Mouse (Mus musculus): Measurements from ENCODE around the gene Scaf1. TPM values are rescaled to one million over a fixed set of nuclear protein-coding genes. Genes with fewer than 3 reads are reported as not detected.

Scaf1 gene
- polyA plus RNA-seq, 1 experiment from 2014 or later, result 47.2 TPM

DNA sequence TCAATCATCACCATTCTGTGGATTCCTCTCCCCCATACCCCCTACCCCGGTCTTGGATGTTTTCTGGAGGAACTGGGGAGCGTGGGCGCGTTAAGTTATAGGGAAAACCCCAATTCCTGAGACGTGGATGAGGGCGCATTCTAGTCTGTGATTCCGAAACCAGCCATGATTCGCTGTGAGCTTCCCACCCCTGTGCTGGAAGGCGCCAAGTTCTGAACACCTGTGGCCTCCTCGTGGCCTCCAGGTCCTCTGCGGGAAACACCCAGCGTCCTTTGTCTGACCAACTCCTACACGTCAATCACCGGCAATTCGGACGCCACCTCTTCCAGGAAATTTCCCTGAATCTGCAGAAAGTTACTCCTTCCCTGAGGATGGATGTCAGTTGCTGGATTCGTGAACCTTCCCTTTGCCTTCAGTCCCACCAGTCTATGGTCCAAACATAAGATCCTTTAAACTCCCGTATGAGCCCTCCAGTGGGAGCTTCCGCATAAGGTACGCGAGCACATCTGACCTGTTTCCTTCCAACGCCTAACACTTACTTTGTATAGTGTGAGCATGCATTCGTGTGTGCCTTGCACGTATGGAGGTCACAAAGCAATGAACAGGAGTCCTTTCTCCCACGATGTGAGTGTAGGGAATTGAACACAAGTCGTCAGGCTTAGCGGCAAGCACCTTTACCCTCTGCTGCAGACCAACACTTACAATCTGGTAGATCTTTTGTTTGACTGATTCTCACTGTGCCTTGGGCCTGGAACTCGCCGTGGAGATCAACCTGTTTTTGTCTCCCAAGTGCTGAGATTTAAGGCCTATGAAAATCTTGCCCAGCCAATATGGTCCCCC lies 29.1 kb downstream of the Scaf1 start:
- Histone ChIP-seq H3K4me1 (replicated peaks) (peaks cover 44% of the 10 kb centered on the region), H3K4me3 (peak overlapping the region; percentile 57), H3K36me3 (peaks cover 17% of the 10 kb centered on the region), H3K27me3 (no peaks in the 10 kb centered on the region), H3K4me2 (peak overlapping the region; percentile 70), H3K9me3 (no peaks in the 10 kb centered on the region), H3K27ac (replicated peaks) (peak overlapping the region; percentile 90), H3K9ac (peak overlapping the region; percentile 83)
- peak; percentile 29 for ATAC-seq (ENCODE audit: low read depth)
- under 1% methylated on average over 29 of the region's 29 CpGs for WGBS

DNA sequence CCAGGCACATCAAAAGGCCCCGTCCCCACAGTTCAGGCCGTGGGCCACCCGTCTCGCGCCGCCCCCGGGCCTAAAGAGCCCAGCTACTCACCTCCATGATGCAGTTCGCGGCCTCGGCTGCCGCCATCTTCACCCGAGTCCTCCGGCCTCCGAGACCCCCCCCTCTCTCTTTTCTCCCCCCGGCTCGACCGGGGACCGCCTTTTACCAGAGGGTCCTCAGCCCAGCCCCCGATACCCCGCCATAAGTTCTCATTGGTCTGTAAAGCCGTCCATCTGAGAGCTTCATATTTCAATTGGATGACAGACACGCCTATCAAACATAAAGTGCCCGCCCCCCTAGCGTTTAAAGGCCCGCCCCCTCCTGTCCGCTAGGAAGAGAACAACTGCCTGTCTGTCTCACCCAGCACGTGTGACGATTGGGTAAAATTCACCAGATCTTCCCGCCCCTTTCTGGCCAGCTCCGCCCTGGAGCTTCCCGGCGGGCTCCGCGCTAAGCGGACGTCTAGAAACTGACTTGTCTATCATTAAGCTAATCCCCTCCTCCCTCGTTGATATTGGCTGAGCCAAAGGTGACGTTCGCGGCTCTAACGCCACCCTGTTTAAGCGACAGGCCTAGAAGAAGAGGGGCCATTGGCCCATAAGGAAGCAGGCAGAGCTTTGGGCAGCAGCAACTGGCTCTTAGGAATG lies 29.8 kb downstream of the Scaf1 start, which contains the start of gene Prmt1:
Gene Prmt1 (minus strand): TSS at position 377 of the 687 bp plus-strand sequence.
- H3K36me3 ChIP-seq, result peaks cover 21% of the 10 kb centered on the region
- H3K9me3 ChIP-seq, result no peaks in the 10 kb centered on the region
- H3K9ac ChIP-seq, result peak within 1 kb of the TSS; percentile 98
- peak; percentile 97 for ATAC-seq (ENCODE audit: low read depth)
- H3K27ac ChIP-seq (replicated peaks), result peak within 1 kb of the TSS; percentile 96
- H3K4me3 ChIP-seq, result peak within 1 kb of the TSS; percentile 95
- WGBS, result under 1% methylated on average over 42 of the region's 42 CpGs
- peaks cover 44% of the 10 kb centered on the region for H3K4me1 ChIP-seq (replicated peaks)
- H3K4me2 ChIP-seq, result peak within 1 kb of the TSS; percentile 70
- no peaks in the 10 kb centered on the region for H3K27me3 ChIP-seq

DNA sequence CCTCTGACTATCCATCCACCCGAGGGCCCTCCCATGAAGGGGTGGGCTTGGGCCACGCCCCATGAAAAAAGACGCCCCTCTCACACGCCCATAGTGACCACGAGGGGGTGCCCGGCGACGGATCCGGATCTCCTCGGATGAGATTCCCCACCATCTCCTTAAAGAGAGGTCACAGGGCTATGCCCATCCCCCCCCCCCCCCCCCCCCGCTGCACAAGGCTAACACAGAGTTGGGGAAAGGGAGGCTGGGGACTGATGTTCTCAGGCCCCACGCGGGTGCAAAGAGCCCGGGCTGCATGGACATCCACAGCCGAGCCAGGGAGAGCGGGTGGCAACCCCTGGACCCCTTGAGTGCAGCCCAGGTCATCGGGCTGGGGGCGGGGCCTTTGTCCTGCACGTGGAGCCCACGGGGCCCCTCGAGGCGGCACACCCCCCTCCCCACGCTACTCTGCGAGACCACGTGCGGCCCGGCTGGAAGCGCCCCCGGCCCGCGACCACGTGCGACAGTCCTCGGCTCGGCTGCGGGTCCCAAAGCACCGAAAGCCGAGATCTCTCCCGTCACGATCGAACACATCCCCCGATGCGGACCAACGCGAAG lies 30.5 kb downstream of the Scaf1 start:
- no peaks in the 10 kb centered on the region for H3K27me3 ChIP-seq
- peak overlapping the region; percentile 95 for H3K4me3 ChIP-seq
- peak overlapping the region; percentile 96 for H3K27ac ChIP-seq (replicated peaks)
- H3K4me2 ChIP-seq, result peak overlapping the region; percentile 70
- ATAC-seq (ENCODE audit: low read depth), result peak; percentile 7
- H3K9ac ChIP-seq, result peak overlapping the region; percentile 98
- H3K4me1 ChIP-seq (replicated peaks), result peaks cover 44% of the 10 kb centered on the region
- 2% methylated on average over 44 of the region's 45 CpGs for WGBS
- H3K9me3 ChIP-seq, result no peaks in the 10 kb centered on the region
- H3K36me3 ChIP-seq, result peaks cover 26% of the 10 kb centered on the region

DNA sequence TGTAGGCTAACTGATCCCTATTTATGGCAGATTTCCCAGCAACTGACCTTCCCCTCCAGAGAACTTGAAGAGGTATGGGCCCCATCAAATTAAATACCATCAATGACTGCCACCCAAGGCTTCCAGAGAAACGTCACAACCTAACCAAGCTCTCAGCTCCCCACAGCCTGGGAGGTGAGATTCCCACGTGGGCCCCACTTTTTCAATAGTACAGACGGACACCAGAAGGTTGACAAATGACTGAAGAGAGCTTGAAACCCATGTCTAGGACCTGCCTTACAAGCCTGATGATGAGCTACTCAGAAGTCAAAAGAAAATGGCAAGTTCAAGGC lies 31.4 kb downstream of the Scaf1 start:
- WGBS, result 44% methylated on average over 3 of the region's 3 CpGs
- no peak for ATAC-seq (ENCODE audit: low read depth)
- Histone ChIP-seq H3K4me3 (peak overlapping the region; percentile 95), H3K36me3 (peaks cover 35% of the 10 kb centered on the region), H3K4me2 (peak overlapping the region; percentile 70), H3K4me1 (replicated peaks) (peaks cover 44% of the 10 kb centered on the region), H3K27ac (replicated peaks) (peak overlapping the region; percentile 96; the same call in 1 of the 2 replicates), H3K27me3 (no peaks in the 10 kb centered on the region), H3K9me3 (no peaks in the 10 kb centered on the region), H3K9ac (peak overlapping the region; percentile 55)

DNA sequence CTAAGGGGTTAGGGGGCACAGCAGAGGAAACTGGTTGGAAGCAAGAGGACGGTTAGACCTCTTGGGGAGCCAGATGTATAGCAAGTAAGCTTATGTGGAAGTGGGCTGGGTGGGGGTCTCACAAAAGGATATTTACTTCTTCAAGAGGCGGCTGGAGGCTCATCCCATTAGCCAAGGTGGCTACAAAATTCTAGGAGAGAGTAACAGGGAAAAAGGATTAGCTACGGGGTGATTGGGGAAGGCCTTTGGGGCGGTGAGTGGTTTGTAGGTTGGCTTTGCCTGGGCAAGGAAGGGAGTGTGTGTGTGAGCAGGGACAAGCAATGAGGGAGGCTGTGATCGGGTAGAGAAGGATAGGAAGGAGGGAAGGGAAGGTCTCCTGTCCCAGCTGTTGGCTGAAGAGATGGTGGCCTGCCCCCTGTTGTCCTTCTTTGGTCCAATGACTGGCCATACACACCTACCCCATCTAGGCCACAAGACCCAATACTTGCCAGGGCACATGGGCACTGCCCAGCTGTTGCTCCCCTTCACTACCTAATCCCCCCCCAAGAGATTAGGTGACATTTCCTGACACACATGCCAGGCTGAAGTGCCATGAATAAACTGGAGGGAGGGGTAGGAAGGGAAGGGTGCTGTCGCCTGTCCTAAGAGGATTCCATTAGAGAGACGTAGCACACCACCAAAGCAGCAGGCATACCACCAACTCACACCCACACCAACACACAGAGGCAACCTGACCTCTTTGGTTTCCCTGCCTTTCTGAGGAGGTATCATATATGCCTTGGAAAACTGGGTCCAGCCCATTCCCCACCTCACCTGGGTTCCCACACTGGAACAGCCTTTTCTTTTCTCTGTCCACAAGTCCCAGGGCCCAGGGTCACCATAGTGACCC lies 32.0 kb downstream of the Scaf1 start:
- H3K36me3 ChIP-seq, result peaks cover 41% of the 10 kb centered on the region
- peak overlapping the region; percentile 70 for H3K4me2 ChIP-seq
- H3K9ac ChIP-seq, result peak overlapping the region; percentile 55
- no peaks in the 10 kb centered on the region for H3K9me3 ChIP-seq
- no peaks in the 10 kb centered on the region for H3K27me3 ChIP-seq
- 80% methylated on average over 7 of the region's 7 CpGs for WGBS
- ATAC-seq (ENCODE audit: low read depth), result no peak
- H3K4me1 ChIP-seq (replicated peaks), result peaks cover 41% of the 10 kb centered on the region
- peak overlapping the region; percentile 95 for H3K4me3 ChIP-seq
- peak overlapping the region; percentile 96 for H3K27ac ChIP-seq (replicated peaks)

DNA sequence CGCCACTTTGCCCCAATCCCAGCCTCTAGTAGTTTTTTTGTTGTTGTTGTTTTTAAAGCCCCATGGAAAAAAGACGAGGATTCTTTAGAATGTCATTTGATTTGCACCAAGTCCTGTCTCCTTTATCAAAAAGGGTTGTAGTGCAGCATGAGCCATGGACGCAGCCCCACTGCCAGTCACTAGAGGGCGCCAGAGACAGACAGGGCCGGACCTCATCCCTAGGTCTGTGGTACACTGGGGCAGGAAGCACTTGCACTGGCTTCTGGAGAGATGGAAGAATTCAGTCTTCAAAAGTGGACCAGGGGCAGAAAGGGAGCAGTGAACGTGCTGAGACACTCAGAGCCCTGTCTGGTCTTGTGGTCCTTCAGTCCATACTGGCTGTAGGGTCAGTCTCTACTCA lies 33.1 kb downstream of the Scaf1 start:
- H3K4me2 ChIP-seq, result no peak overlapping the region
- H3K4me1 ChIP-seq (replicated peaks), result peaks cover 31% of the 10 kb centered on the region
- H3K27ac ChIP-seq (replicated peaks), result no peak overlapping the region
- no peaks in the 10 kb centered on the region for H3K27me3 ChIP-seq
- peaks cover 52% of the 10 kb centered on the region for H3K36me3 ChIP-seq
- 35% methylated on average over 6 of the region's 6 CpGs for WGBS
- no peaks in the 10 kb centered on the region for H3K9me3 ChIP-seq
- 0 out of 2 replicates have a peak overlapping the region, but pooled peaks have one; percentile 95 for H3K4me3 ChIP-seq
- no peak for ATAC-seq (ENCODE audit: low read depth)
- no peak overlapping the region for H3K9ac ChIP-seq

DNA sequence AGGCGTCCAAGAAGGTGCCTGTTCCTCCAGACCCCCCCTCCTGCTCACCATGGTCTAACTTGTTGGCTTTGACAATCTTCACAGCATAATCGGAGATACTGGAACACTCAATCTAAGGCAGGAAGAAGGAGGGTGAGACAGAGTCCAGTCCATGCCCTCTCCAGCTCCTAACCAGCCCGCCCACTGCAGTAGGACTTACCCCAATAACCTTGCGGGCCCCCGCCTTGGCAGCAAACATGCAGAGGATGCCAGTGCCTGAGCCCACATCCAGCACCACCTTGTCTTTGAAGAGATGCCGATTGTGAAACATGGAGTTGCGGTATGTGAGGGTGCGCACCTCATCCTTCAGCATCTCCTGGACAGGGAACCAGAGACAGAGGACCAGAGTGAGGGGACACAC lies 34.6 kb downstream of the Scaf1 start:
- WGBS, result 95% methylated on average over 8 of the region's 8 CpGs

DNA sequence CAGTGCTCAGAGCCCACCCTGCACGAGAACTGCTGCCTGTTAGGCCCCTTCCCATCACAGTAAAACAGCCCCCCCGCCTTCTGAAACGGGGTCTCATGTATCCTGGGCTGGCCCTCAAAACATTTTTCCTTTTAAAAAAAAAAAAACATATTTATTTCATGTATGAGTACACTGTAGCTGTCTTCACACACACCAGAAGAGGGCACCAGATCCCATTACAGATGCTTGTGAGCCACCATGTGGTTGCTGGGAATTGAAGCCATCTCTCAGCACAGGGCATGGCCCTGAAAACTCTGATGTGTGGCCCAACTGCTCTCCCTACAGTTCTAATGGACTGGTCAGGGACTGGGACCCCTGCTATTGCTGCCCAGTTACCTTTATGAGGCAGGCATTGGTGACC lies 37.9 kb downstream of the Scaf1 start:
- 93% methylated on average over 3 of the region's 3 CpGs for WGBS
- Histone ChIP-seq H3K4me1 (replicated peaks) (peaks cover 18% of the 10 kb centered on the region), H3K4me3 (no peak overlapping the region), H3K4me2 (no peak overlapping the region), H3K27me3 (no peaks in the 10 kb centered on the region), H3K27ac (replicated peaks) (no peak overlapping the region), H3K9me3 (no peaks in the 10 kb centered on the region), H3K36me3 (peaks cover 70% of the 10 kb centered on the region), H3K9ac (no peak overlapping the region)
- ATAC-seq (ENCODE audit: low read depth), result no peak

More for the DNA sequence above, 34.6 kb downstream of the Scaf1 start:
- Histone ChIP-seq H3K27me3 (no peaks in the 10 kb centered on the region), H3K9me3 (no peaks in the 10 kb centered on the region), H3K4me2 (no peak overlapping the region), H3K27ac (replicated peaks) (no peak overlapping the region), H3K9ac (no peak overlapping the region), H3K36me3 (peaks cover 68% of the 10 kb centered on the region), H3K4me1 (replicated peaks) (peaks cover 25% of the 10 kb centered on the region), H3K4me3 (no peak overlapping the region)
- no peak for ATAC-seq (ENCODE audit: low read depth)

DNA sequence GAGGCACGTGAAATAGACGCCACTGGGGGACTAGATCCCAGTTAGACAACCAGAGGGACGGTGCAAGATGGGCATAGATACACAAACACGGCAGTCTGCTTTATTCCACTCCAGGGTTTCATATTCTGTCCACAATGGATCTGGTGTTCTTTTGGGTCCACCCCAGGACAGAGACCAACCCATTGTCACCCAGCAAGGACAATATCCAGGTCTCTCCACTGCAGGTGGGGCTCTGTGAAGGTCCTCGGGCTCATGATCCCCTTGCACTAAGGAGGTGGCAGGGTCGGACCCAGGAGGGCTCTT lies 41.1 kb downstream of the Scaf1 start:
- WGBS, result 18% methylated on average over 6 of the region's 6 CpGs
- peak overlapping the region; percentile 94 for H3K4me2 ChIP-seq
- ATAC-seq (ENCODE audit: low read depth), result no peak
- no peaks in the 10 kb centered on the region for H3K27me3 ChIP-seq
- H3K9ac ChIP-seq, result peak overlapping the region; percentile 83
- peaks cover 47% of the 10 kb centered on the region for H3K4me1 ChIP-seq (replicated peaks)
- H3K27ac ChIP-seq (replicated peaks), result peak overlapping the region; percentile 97
- peaks cover 43% of the 10 kb centered on the region for H3K36me3 ChIP-seq
- H3K9me3 ChIP-seq, result no peaks in the 10 kb centered on the region
- H3K4me3 ChIP-seq, result peak overlapping the region; percentile 54

DNA sequence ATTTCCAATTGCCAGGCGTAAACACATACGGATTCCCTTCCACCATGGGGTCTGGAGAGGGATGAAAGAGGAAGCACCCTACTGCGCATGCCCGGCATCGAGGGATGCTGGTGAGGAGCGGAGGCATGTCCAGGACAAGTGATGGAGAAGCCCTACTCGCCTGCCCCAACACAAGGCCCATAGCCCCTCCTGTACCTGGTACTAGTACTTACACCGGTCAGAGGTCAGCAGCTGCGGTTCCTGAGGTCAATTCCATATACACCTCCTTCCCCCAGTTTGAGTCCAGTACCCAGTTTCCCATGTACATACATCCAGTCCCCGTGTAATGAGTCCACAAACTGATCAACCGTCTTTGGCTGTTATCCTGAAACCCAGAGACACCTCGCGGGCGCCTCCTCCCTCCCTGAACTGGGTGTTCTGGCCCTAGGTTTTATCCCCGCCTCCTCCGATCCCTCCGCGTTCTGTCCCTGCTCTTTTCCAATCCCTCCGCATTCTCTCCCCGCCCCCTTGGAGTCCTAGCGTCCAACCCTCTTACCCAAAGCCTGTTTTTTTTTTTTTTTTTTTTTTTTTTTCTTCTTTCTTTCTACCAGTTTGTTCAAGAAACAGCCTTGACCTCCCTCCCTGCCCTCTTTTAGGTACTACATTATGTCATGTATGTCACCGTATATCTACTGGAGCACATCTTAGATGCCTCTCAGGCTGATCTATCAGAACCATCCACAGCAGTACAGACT lies 41.6 kb downstream of the Scaf1 start, which contains the start of gene Cpt1c:
Gene Cpt1c (minus strand): TSS at position 469 of the 734 bp plus-strand sequence.
- H3K27ac ChIP-seq (replicated peaks), result peak within 1 kb of the TSS; percentile 97
- WGBS, result 2% methylated on average over 22 of the region's 22 CpGs
- H3K27me3 ChIP-seq, result no peaks in the 10 kb centered on the region
- H3K9me3 ChIP-seq, result no peaks in the 10 kb centered on the region
- peak within 1 kb of the TSS; percentile 83 for H3K9ac ChIP-seq
- ATAC-seq (ENCODE audit: low read depth), result peak; percentile 58
- peak within 1 kb of the TSS; percentile 94 for H3K4me2 ChIP-seq
- peaks cover 37% of the 10 kb centered on the region for H3K36me3 ChIP-seq
- H3K4me1 ChIP-seq (replicated peaks), result peaks cover 47% of the 10 kb centered on the region
- peak within 1 kb of the TSS; percentile 54 for H3K4me3 ChIP-seq
